Comparison of ENCODE assay signal across 10 mouse cellular contexts in the genomic region with DNA sequence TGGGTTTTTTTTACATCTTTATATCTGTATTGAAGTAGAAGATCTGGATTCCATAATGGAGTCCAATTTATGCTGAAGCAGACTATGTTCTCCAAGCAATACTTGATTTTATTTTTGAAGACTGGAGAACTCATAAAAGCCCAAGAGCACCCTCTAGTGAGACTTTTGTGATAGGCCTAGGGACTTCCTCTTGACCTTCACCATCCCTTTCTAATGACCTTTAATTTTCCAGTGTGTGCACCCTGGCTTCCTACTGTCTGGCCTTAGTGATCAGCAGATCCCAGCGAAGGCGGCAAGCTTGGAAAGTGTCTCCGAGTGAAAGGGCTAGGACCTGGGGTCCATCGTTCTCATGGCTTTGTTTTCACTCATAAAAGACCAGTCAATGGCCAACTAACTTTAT.
A peak's percentile ranks its signal among the peaks of the same experiment; 100 is the strongest.
DNase-seq lines count a peak whose midpoint lies in the region; ATAC-seq lines count a peak whose summit lies in the region.
"Had no signal": no experiment of that assay in that cellular context is flagged by ENCODE, and none has a peak within 500 bp of the region (broad histone marks: within the 10 kb centered on the region; RNA-seq: fewer than 3 reads in every experiment).

No protein-coding gene starts in this region.

- no peak overlapping the region for H3K9ac ChIP-seq in neural tube, embryonic 11.5 days (ENCODE audit: low read length)
- H3K9ac ChIP-seq in intestine, embryonic 15.5 days: no peak overlapping the region
- H3K9ac ChIP-seq in forebrain, embryonic 15.5 days (replicated peaks): no peak overlapping the region
- H3K9ac ChIP-seq: liver, embryonic 15.5 days; stomach, embryonic 15.5 days had no signal

- no peak overlapping the region for H3K4me2 ChIP-seq in neural tube, embryonic 11.5 days (ENCODE audit: low read depth)
- no peak overlapping the region for H3K4me2 ChIP-seq in intestine, embryonic 15.5 days (replicated peaks)
- H3K4me2 ChIP-seq in forebrain, embryonic 15.5 days (replicated peaks): no peak overlapping the region
- H3K4me2 ChIP-seq: liver, embryonic 15.5 days; stomach, embryonic 15.5 days had no signal

- 39% methylated on average over 4 of the region's 4 CpGs for WGBS in neural tube, embryonic 11.5 days
- WGBS in intestine, embryonic 15.5 days: 82% methylated on average over 4 of the region's 4 CpGs
- 66% methylated on average over 4 of the region's 4 CpGs for WGBS in forebrain, embryonic 15.5 days

- H3K4me3 ChIP-seq in neural tube, embryonic 11.5 days (ENCODE audit: low read depth, low read length): no peak overlapping the region
- H3K4me3 ChIP-seq in intestine, embryonic 15.5 days (replicated peaks): no peak overlapping the region
- H3K4me3 ChIP-seq in forebrain, embryonic 15.5 days: no peak overlapping the region
- H3K4me3 ChIP-seq: liver, embryonic 15.5 days; stomach, embryonic 15.5 days had no signal

- no peaks in the 10 kb centered on the region for H3K27me3 ChIP-seq in neural tube, embryonic 11.5 days (ENCODE audit: control insufficient read depth, insufficient read depth, low read length)
- no peaks in the 10 kb centered on the region for H3K27me3 ChIP-seq in intestine, embryonic 15.5 days (replicated peaks)
- H3K27me3 ChIP-seq in forebrain, embryonic 15.5 days: no peaks in the 10 kb centered on the region
- H3K27me3 ChIP-seq: liver, embryonic 15.5 days; stomach, embryonic 15.5 days had no signal

- no peaks in the 10 kb centered on the region for H3K4me1 ChIP-seq in neural tube, embryonic 11.5 days (ENCODE audit: control insufficient read depth, insufficient read depth, low read length)
- H3K4me1 ChIP-seq in intestine, embryonic 15.5 days (replicated peaks): no peaks in the 10 kb centered on the region
- H3K4me1 ChIP-seq in forebrain, embryonic 15.5 days: 0 out of 2 replicates have a peak, but pooled peaks cover 3% of the 10 kb centered on the region
- H3K4me1 ChIP-seq: liver, embryonic 15.5 days; stomach, embryonic 15.5 days had no signal

- no peak overlapping the region for H3K27ac ChIP-seq in neural tube, embryonic 11.5 days (ENCODE audit: low read depth, low read length)
- no peak overlapping the region for H3K27ac ChIP-seq in intestine, embryonic 15.5 days
- no peak overlapping the region for H3K27ac ChIP-seq in forebrain, embryonic 15.5 days (replicated peaks)
- H3K27ac ChIP-seq: liver, embryonic 15.5 days; stomach, embryonic 15.5 days had no signal

- H3K9me3 ChIP-seq in neural tube, embryonic 11.5 days (ENCODE audit: control insufficient read depth, low read length): no peaks in the 10 kb centered on the region
- no peaks in the 10 kb centered on the region for H3K9me3 ChIP-seq in intestine, embryonic 15.5 days
- H3K9me3 ChIP-seq in forebrain, embryonic 15.5 days: no peaks in the 10 kb centered on the region
- H3K9me3 ChIP-seq: liver, embryonic 15.5 days; stomach, embryonic 15.5 days had no signal

- DNase-seq in cerebellum, postnatal 10 days: peak; percentile 59 to 73
- DNase-seq in cerebellum, adult 8-10 months: no peak
- DNase-seq in neural tube, embryonic 11.5 days (ENCODE audit: low spot score): peak; percentile 10
- DNase-seq in neural tube, embryonic 10.5 days (ENCODE audit: extremely low spot score, low spot score): no peak
- peak; percentile 14 for DNase-seq in skeletal muscle tissue, adult 2 months (ENCODE audit: low read depth, low spot score)
- DNase-seq in cerebellum, postnatal 4 days (ENCODE audit: low spot score in 2 of 2): no peak

- ATAC-seq in neural tube, embryonic 11.5 days (ENCODE audit: insufficient read depth, low FRiP score, low TSS enrichment): no peak
- peak; percentile 61; the same call in 1 of the 2 replicates for ATAC-seq in intestine, embryonic 15.5 days
- no peak for ATAC-seq in forebrain, embryonic 15.5 days (replicated peaks)

- H3K36me3 ChIP-seq in neural tube, embryonic 11.5 days (ENCODE audit: control insufficient read depth, insufficient read depth, low read length): no peaks in the 10 kb centered on the region
- no peaks in the 10 kb centered on the region for H3K36me3 ChIP-seq in intestine, embryonic 15.5 days
- H3K36me3 ChIP-seq in forebrain, embryonic 15.5 days: no peaks in the 10 kb centered on the region
- H3K36me3 ChIP-seq: liver, embryonic 15.5 days; stomach, embryonic 15.5 days had no signal

Comparison
In these comparisons a context has a peak if more than half of its experiments do, and no peak if none do; other contexts are left out.
1. DNase-seq: peak in cerebellum, postnatal 10 days (2 of 2), neural tube, embryonic 11.5 days (single experiment) and skeletal muscle tissue, adult 2 months (single experiment); none in cerebellum, adult 8-10 months (single experiment), neural tube, embryonic 10.5 days (single experiment) and cerebellum, postnatal 4 days (0 of 2).